Mouse (Mus musculus) liver, embryonic 15.5 days (tissue): ENCODE data around the gene Tead1. TPM values are rescaled to one million over a fixed set of nuclear protein-coding genes. Genes with fewer than 3 reads are reported as not detected.

Source experiments
- ATAC-seq: fragments of 200-750 bp; cut with Nextera tagmentation; 2 replicates; pipeline ENCODE4 v1.8.0; 2017; ENCODE audit warnings: moderate number of reproducible peaks, mild to moderate bottlenecking, moderate library complexity; ENCODE audit not compliant: insufficient read depth
- H3K27ac ChIP-seq: fragments of 300-500 bp; sonication (generic); replicated peaks from 2 replicates; pipeline ENCODE4 v1.5.1; 2015; ENCODE audit warnings: mild to moderate bottlenecking, inconsistent platforms
- H3K27me3 ChIP-seq: fragments of 300-500 bp; sonication (generic); 2 replicates; pipeline ENCODE4 v1.6.1; 2015; ENCODE audit warnings: mild to moderate bottlenecking, inconsistent platforms
- H3K36me3 ChIP-seq: fragments of 300-500 bp; sonication (generic); replicated peaks from 2 replicates; pipeline ENCODE4 v1.6.1; 2015; ENCODE audit warnings: moderate library complexity, mild to moderate bottlenecking, inconsistent platforms
- H3K4me1 ChIP-seq: fragments of 300-500 bp; sonication (generic); replicated peaks from 2 replicates; pipeline ENCODE4 v1.6.1; 2015; ENCODE audit warnings: inconsistent platforms
- H3K4me2 ChIP-seq: fragments of 300-500 bp; sonication (generic); 2 replicates; pipeline ENCODE4 v1.6.1; 2015; ENCODE audit warnings: moderate library complexity, mild to moderate bottlenecking, inconsistent platforms
- H3K4me3 ChIP-seq: fragments of 300-500 bp; sonication (generic); replicated peaks from 2 replicates; pipeline ENCODE4 v1.5.1; 2015; ENCODE audit warnings: mild to moderate bottlenecking, inconsistent platforms
- H3K9ac ChIP-seq: fragments of 300-500 bp; sonication (generic); 2 replicates; pipeline ENCODE4 v1.6.1; 2015; ENCODE audit warnings: moderate library complexity, mild to moderate bottlenecking, inconsistent platforms
- H3K9me3 ChIP-seq: fragments of 300-500 bp; sonication (generic); replicated peaks from 2 replicates; pipeline ENCODE4 v1.6.1; 2016; ENCODE audit warnings: inconsistent platforms
- WGBS: fragments of 180-500 bp; shearing (Covaris S2); methylation state at CpG from one replicate; pipeline ENCODE4 v1.1.7; 2015; ENCODE audit warnings: mixed read lengths; ENCODE audit not compliant: insufficient replicate concordance; 5-methylcytosine and 5-hydroxymethylcytosine counted together
- polyA plus RNA-seq: library from polyadenylated mRNA; unstranded; fragments of >200 nt; fragmentation: Nextera tagmentation; extraction: Ambion mirVana; gene quantifications from 2 replicates; pipeline ENCODE4 v1.2.1, GENCODE M21; 2015

Tead1 gene
- polyA plus RNA-seq, 1 experiment from 2014 or later = 1.2 TPM

DNA sequence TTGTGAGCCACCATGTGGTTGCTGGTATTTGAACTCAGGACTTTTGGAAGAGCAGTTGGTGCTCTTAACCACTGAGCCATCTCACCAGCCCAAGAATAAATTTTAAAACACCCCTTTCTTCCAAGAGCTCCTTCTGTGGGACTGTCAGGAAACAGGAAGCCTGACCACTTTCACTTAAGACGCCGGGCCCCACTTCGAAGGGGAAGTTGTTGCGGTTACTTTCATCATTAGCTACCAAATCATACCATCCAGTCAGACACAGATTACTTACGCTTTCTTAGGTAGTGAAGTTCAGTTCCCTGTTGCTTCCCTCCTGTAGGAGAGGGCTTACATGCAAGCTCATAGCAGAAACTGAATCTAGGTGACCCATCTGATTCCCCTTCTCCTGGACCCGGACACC lies 180.8 kb downstream of the Tead1 start:
- Histone ChIP-seq H3K4me2 (no peak overlapping the region), H3K27ac (no peak overlapping the region), H3K9ac (no peak overlapping the region), H3K9me3 (no peaks in the 10 kb centered on the region), H3K36me3 (no peaks in the 10 kb centered on the region), H3K27me3 (peaks cover 8% of the 10 kb centered on the region; the same call in 1 of the 2 replicates), H3K4me3 (no peak overlapping the region), H3K4me1 (peaks cover 6% of the 10 kb centered on the region; the same call in 1 of the 2 replicates)
- no peak for ATAC-seq
- 31% methylated on average over 6 of the region's 6 CpGs for WGBS

DNA sequence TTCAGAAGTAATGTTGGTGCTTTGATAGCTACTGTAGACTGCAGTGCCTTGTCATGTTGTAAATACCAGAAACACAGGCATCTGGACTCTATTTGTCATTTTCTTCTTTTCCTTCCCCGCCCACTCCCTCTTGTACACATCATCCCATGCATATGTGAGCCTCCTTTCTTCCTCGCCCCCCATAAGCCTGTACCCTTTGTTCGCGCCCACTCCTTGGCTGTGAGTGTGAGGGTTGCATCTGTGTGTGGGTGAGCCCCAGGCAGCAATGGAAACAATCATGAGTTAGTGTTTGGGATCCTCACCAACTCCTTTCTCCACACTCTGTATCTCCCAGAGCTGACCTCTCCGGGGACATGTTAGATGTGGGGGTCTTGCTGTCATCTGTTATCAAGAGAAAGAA lies 183.0 kb downstream of the Tead1 start:
- Histone ChIP-seq H3K36me3 (no peaks in the 10 kb centered on the region), H3K4me2 (no peak overlapping the region), H3K4me3 (no peak overlapping the region), H3K9me3 (no peaks in the 10 kb centered on the region), H3K27ac (no peak overlapping the region), H3K4me1 (no peaks in the 10 kb centered on the region), H3K27me3 (peaks cover 3% of the 10 kb centered on the region; the same call in 1 of the 2 replicates), H3K9ac (no peak overlapping the region)
- 63% methylated on average over 5 of the region's 5 CpGs for WGBS
- no peak for ATAC-seq

DNA sequence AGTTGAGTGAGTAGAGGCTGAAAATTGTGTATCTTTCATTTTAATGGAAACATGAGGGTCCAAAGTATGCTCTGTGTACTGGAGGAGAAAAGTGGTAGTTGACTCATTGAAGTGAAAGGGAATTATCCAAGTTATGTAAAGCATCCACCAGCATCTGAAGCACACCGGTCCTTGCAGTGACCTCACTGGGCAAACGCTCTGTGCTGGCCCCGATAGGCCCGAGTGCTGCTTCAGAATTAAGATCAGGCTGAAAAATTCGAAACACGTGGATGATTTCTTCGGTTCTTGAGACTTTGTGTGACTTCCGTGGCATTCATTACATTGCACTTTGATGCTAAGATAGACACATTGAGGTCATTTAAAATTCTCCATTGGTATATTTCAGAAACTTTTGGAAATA lies 185.1 kb downstream of the Tead1 start:
- no peaks in the 10 kb centered on the region for H3K36me3 ChIP-seq
- no peak for ATAC-seq

DNA sequence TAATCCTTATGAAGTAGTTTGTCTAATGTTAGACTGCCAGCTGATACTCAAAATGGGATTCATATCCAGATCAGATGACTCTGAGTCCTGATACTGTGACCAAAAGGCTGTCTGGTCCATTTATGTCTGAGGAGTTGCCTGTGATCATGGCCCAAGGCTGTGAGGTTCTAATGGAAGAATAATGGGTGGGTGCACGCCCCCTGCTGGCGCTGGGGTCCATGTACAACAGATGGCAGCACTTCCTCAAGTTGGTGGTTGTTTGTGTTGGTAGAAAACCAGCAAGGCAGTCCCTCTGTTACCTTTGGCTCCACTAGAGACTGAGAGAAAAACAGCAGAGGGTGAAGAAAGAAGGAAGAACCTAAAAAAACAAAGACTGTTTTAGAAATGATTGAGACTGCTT lies 186.6 kb downstream of the Tead1 start:
- no peak for ATAC-seq
- H3K4me2 ChIP-seq = no peak overlapping the region
- 1% methylated on average over 2 of the region's 2 CpGs for WGBS
- no peaks in the 10 kb centered on the region for H3K36me3 ChIP-seq
- no peaks in the 10 kb centered on the region; the same call in 1 of the 2 replicates for H3K27me3 ChIP-seq
- H3K4me1 ChIP-seq = no peaks in the 10 kb centered on the region
- no peak overlapping the region for H3K27ac ChIP-seq
- no peak overlapping the region for H3K9ac ChIP-seq
- H3K9me3 ChIP-seq = no peaks in the 10 kb centered on the region
- H3K4me3 ChIP-seq = no peak overlapping the region

More for the DNA sequence above, 185.1 kb downstream of the Tead1 start:
- no peak overlapping the region for H3K27ac ChIP-seq
- no peak overlapping the region for H3K9ac ChIP-seq
- no peaks in the 10 kb centered on the region for H3K4me1 ChIP-seq
- no peak overlapping the region for H3K4me3 ChIP-seq
- 66% methylated on average over 8 of the region's 8 CpGs for WGBS
- no peaks in the 10 kb centered on the region for H3K9me3 ChIP-seq
- no peak overlapping the region for H3K4me2 ChIP-seq
- H3K27me3 ChIP-seq = no peaks in the 10 kb centered on the region; the same call in 1 of the 2 replicates

DNA sequence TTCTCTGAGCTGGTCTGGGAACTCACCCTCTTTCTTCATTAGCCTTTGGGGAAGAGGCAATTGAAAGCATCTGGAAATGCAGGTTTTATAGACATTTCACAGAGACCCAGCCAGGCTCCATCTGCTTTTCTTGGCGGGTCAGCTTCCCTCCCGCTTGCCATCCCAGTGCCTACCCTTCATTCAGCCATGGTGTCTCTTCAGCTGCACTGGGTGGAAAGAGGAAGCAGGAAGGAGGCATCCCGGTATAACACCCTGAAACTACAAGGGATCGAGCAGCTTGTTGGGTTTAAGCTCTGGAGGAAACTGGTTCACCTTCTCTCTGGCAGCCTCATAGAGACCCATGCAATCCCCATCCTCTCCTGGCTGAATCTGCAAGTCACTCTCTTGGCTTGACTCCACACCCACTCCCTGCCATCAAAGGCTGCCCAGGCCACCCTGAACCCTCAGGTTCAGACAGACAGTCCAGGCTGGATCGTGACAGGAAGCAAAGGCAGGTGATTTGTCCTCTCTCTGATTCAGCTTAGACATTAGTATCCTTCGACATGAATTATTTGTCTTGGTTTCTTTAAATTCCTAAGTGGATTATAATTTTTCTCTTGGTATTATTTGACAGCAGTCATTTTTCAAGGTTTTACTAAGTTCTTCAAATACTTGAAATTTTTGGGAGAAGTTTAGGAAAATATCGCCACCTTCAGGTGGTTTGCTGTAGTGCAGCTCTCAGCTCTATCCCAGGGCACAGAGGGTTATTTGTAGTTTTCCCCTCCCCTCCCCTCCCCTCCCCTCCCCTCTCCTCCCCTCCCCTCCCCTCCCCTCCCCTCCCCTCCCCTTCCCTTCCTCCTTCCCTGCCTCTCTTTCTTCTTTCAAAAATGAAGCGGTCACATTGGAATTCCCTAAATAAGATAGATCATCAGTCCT lies 189.7 kb downstream of the Tead1 start:
- H3K4me3 ChIP-seq = no peak overlapping the region
- no peak overlapping the region for H3K4me2 ChIP-seq
- no peak overlapping the region for H3K27ac ChIP-seq
- WGBS = 49% methylated on average over 8 of the region's 8 CpGs
- no peaks in the 10 kb centered on the region for H3K27me3 ChIP-seq
- H3K9me3 ChIP-seq = no peaks in the 10 kb centered on the region
- H3K36me3 ChIP-seq = no peaks in the 10 kb centered on the region
- ATAC-seq = no peak
- no peak overlapping the region for H3K9ac ChIP-seq
- H3K4me1 ChIP-seq = no peaks in the 10 kb centered on the region

DNA sequence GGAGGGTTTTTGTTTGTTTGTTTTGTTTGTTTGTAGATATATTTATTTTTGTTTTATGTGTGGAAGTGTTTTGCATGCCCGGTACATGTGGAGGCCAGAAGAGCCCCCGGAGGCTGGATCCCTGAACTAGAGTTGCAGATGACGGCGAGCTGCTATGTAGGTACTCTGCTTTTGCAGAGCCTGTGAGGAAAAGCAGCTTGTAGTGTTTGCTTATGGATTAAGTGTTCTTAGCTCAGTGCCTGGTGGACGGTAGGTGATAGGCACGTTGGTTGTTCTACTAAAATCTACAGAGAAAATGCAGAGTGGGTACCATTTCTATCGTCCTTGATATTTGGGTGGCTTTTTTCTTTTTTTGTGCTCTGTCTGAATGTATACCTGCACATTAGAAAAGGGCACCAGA lies 192.6 kb downstream of the Tead1 start:
- 69% methylated on average over 7 of the region's 7 CpGs for WGBS
- H3K9me3 ChIP-seq = no peaks in the 10 kb centered on the region
- H3K4me2 ChIP-seq = no peak overlapping the region
- ATAC-seq = no peak
- no peaks in the 10 kb centered on the region for H3K4me1 ChIP-seq
- no peak overlapping the region for H3K4me3 ChIP-seq
- no peak overlapping the region for H3K27ac ChIP-seq
- no peak overlapping the region for H3K9ac ChIP-seq
- H3K36me3 ChIP-seq = no peaks in the 10 kb centered on the region
- no peaks in the 10 kb centered on the region for H3K27me3 ChIP-seq

DNA sequence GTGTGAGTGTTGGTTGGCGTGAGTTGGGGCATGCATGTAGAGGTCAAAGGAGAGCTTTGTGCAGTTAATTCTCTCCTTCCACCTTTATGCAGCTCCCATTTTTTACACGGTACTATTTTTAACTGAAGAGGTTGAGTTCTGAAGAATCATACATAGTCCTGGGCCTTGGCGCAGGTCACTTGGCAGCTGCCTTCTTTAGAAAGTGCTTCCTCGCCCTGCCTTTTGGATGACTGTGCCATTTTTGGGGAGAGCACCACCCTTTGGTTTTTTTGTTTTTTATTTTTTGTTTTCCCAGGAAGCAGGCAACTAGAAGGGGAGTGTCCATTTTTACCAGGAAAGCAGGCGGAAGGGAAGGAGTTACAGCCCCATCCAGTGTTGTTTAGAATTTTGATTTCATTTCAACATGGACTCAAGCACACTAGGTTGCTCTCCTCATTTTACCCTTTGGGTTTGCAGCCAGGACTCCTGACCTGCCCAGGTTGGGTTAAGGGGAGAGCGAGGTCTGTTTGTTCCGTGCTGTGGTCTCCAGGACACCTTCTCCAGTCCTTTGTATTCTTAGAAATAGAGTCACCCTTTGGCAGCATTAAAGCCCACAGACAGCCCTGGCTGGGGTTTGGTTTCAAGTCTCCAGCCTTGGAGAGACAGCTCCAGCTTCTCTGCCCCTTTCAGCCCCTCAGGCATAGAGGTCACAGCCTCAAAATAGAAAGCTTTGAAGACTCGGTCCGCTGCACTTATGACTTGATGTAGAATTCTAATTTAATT lies 193.5 kb downstream of the Tead1 start:
- Histone ChIP-seq H3K9ac (no peak overlapping the region), H3K27me3 (no peaks in the 10 kb centered on the region), H3K9me3 (no peaks in the 10 kb centered on the region), H3K27ac (no peak overlapping the region), H3K4me1 (no peaks in the 10 kb centered on the region), H3K4me3 (no peak overlapping the region), H3K4me2 (no peak overlapping the region), H3K36me3 (no peaks in the 10 kb centered on the region)
- WGBS = 61% methylated on average over 9 of the region's 9 CpGs
- no peak for ATAC-seq

DNA sequence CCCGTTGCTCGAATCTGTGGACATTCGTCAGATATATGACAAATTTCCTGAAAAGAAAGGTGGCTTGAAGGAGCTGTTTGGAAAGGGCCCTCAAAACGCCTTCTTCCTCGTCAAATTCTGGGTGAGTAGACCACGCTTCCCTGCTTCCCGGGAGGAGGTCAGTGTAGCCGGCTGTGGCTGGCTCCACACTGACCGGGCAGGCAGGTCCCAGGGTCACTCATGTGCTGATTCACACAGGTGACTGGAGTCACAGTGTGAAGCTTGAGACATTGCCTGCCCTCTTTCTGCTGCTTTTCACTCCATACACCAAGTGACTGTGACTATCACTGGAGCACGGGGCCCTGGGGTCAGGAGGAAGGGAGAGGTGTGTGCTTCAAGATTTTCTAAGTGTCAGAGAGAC lies 197.0 kb downstream of the Tead1 start:
- no peaks in the 10 kb centered on the region for H3K4me1 ChIP-seq
- H3K36me3 ChIP-seq = no peaks in the 10 kb centered on the region
- H3K27me3 ChIP-seq = no peaks in the 10 kb centered on the region
- no peak for ATAC-seq
- no peaks in the 10 kb centered on the region for H3K9me3 ChIP-seq
- H3K27ac ChIP-seq = no peak overlapping the region
- no peak overlapping the region for H3K9ac ChIP-seq
- H3K4me2 ChIP-seq = no peak overlapping the region
- WGBS = 69% methylated on average over 10 of the region's 10 CpGs
- no peak overlapping the region for H3K4me3 ChIP-seq

DNA sequence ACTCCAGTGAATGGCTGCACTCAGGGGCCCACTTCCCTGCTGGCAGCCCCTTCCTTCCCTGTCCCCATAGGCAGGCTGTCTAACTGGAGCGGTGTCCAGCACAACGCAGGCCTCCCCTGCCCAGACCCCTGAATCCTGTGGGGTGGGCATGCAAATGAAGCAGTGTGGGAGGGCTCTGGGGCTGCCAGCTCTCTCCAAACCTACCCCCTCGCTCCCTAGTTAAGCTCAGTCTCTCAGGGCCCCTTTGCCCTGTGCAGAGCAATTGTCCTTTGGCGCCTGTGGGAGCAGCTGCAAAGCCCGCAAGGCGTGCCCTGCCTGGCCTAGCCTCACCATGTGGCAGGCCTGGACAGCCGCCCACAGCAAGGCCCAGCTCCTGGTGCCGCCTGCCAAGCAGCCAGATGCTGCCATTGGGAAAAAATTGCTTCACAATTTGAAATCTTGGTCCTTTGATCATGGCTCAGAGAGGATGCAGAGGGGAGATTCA lies 204.7 kb downstream of the Tead1 start:
- H3K27me3 ChIP-seq = no peaks in the 10 kb centered on the region
- H3K4me2 ChIP-seq = no peak overlapping the region
- H3K4me3 ChIP-seq = no peak overlapping the region
- no peak overlapping the region for H3K27ac ChIP-seq
- WGBS = 46% methylated on average over 8 of the region's 8 CpGs
- no peak for ATAC-seq
- H3K9ac ChIP-seq = no peak overlapping the region
- H3K9me3 ChIP-seq = no peaks in the 10 kb centered on the region
- no peaks in the 10 kb centered on the region for H3K36me3 ChIP-seq
- no peaks in the 10 kb centered on the region for H3K4me1 ChIP-seq

DNA sequence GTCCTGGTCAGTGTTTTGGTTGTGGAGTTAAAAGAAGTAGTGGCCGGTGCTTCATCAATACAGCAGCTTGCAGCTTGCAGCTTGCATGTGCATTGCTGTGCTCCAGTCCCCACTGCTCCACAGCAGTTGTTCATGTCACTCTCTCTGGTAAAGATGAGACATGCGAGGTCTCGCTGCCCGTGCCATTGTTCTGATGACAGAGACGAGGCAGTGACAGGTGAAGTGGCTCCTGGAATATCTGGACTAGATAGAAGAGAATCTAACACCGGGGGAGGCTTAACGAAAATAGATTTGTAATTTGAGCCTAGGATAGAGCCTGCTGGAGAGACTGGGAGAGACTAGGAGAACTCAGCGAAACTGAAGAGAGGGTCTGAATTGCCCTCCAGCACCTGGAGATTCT lies 206.4 kb downstream of the Tead1 start:
- H3K4me1 ChIP-seq = no peaks in the 10 kb centered on the region
- 60% methylated on average over 8 of the region's 8 CpGs for WGBS
- no peak overlapping the region for H3K4me3 ChIP-seq
- no peak overlapping the region for H3K27ac ChIP-seq
- H3K9ac ChIP-seq = no peak overlapping the region
- no peak overlapping the region for H3K4me2 ChIP-seq
- no peaks in the 10 kb centered on the region for H3K36me3 ChIP-seq
- ATAC-seq = no peak
- no peaks in the 10 kb centered on the region for H3K9me3 ChIP-seq
- H3K27me3 ChIP-seq = no peaks in the 10 kb centered on the region

DNA sequence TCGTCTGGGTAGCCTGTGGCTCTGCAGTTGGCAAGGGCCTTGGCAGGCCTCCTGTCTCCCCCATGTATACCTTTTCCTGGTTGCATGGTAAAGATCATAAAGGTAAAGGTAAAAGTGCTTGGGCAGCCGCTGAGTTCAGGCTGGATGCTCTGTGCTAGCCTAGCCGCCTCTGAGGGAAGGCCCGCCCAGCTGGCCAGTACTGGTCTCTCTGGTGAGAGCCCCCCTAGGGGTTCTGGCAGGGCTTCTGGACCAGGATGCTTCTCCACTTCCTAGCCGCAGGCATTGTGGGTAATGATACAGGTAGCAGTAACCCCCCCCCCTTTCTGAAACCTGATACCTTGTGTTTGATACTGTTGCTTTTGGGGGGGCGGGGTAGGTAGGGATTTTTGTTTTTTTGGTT lies 212.8 kb downstream of the Tead1 start:
- Histone ChIP-seq H3K27me3 (no peaks in the 10 kb centered on the region), H3K4me3 (no peak overlapping the region), H3K4me1 (no peaks in the 10 kb centered on the region), H3K36me3 (no peaks in the 10 kb centered on the region), H3K9ac (no peak overlapping the region), H3K9me3 (no peaks in the 10 kb centered on the region), H3K4me2 (no peak overlapping the region), H3K27ac (no peak overlapping the region)
- WGBS = 62% methylated on average over 6 of the region's 6 CpGs
- no peak for ATAC-seq
